Mouse (Mus musculus) neutrophil, adult 5-6 weeks (primary cell): ENCODE measurements around the gene Mtmr12. TPM values are rescaled to one million over a fixed set of nuclear protein-coding genes. Genes with fewer than 3 reads are reported as not detected.

ENCODE experiments used
- ATAC-seq: fragments of 151-379, 151-347 bp; 2 replicates; pipeline ENCODE4 v1.8.0; 2017; ENCODE audit warnings: mild to moderate bottlenecking, moderate TSS enrichment; ENCODE audit not compliant: insufficient number of reproducible peaks, poor library complexity, low FRiP score, severe bottlenecking; ENCODE audit errors: extremely low read depth
- total RNA-seq: library from RNA; stranded (forward); fragments of 200-1000 nt; gene quantifications from 2 replicates; pipeline ENCODE4 v1.2.3, GENCODE M21; 2017

Gene Mtmr12
- total RNA-seq, 1 experiment from 2014 or later = 29.7 TPM

- ATAC-seq = no peak
Measured at GRCm38 (mm10) chr15:12252141-12252489, 47.3 kb downstream of the Mtmr12 start.

- no peak for ATAC-seq
Measured at GRCm38 (mm10) chr15:12257730-12258494, 53.1 kb downstream of the Mtmr12 start.

GRCm38 (mm10) chr15:12263056-12263455 lies 58.2 kb downstream of the Mtmr12 start:
- ATAC-seq = no peak

- ATAC-seq = no peak
Measured at GRCm38 (mm10) chr15:12266460-12266859, 61.6 kb downstream of the Mtmr12 start.

- peak; percentile 39; the same call in 1 of the 2 replicates for ATAC-seq
Measured at GRCm38 (mm10) chr15:12268021-12268420, 63.2 kb downstream of the Mtmr12 start.

- ATAC-seq = no peak
Measured at GRCm38 (mm10) chr15:12271340-12271739, 66.5 kb downstream of the Mtmr12 start.

- no peak for ATAC-seq
Measured at GRCm38 (mm10) chr15:12273325-12274052, 68.7 kb downstream of the Mtmr12 start.

- no peak for ATAC-seq
Measured at GRCm38 (mm10) chr15:12274053-12274769, 69.4 kb downstream of the Mtmr12 start.

- ATAC-seq = no peak
Measured at GRCm38 (mm10) chr15:12275091-12275623, 70.3 kb downstream of the Mtmr12 start.

- ATAC-seq = no peak
Measured at GRCm38 (mm10) chr15:12279816-12280215, 75.0 kb downstream of the Mtmr12 start.

GRCm38 (mm10) chr15:12284794-12285534 lies 80.1 kb downstream of the Mtmr12 start:
- ATAC-seq = no peak

- no peak for ATAC-seq
Measured at GRCm38 (mm10) chr15:12285535-12285809, 80.6 kb downstream of the Mtmr12 start.

GRCm38 (mm10) chr15:12290330-12290729 lies 85.5 kb downstream of the Mtmr12 start:
- ATAC-seq = no peak

GRCm38 (mm10) chr15:12291757-12292156 lies 86.9 kb downstream of the Mtmr12 start:
- ATAC-seq = no peak

- no peak for ATAC-seq
Measured at GRCm38 (mm10) chr15:12296228-12296627, 91.4 kb downstream of the Mtmr12 start.

GRCm38 (mm10) chr15:12298231-12298737 lies 93.5 kb downstream of the Mtmr12 start:
- no peak for ATAC-seq

GRCm38 (mm10) chr15:12301771-12302170 lies 96.9 kb downstream of the Mtmr12 start:
- ATAC-seq = no peak

GRCm38 (mm10) chr15:12306188-12307071 lies 101.6 kb downstream of the Mtmr12 start:
- no peak for ATAC-seq
